Mouse (Mus musculus): ENCODE results near the gene Clasrp.

- TF ChIP-seq POLR2A (IDR thresholded peaks at IDR 0.05; ENCODE audit: extremely low read depth, insufficient read depth, low read length) (no peak), CTCF (IDR thresholded peaks at IDR 0.05; ENCODE audit: extremely low read depth, insufficient read depth, low read length) (no peak)
These were observed 62.1 kb downstream of the Clasrp start for GRCm38 (mm10) chr7:19542155-19542691.
